ENCODE assay signal across 16 mouse cellular contexts in the genomic region with DNA sequence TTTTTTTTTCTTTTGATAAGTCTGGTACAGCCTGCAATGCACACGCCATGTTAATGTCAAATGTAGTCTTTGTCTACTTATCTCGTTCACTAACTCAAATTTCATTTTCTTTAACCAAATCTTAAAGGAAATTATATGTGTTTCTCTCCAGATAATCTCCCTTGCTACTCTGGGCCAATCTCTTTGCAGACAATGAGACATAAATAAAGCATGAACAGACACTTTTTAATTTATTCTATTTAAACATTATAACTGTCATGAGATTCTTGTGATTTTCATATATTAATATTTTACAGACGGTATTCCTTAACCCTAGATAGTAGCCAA. TPM values are rescaled to one million over a fixed set of nuclear protein-coding genes. Genes with fewer than 3 reads are reported as not detected.
DNase-seq lines count a peak whose midpoint lies in the region; ATAC-seq and TF ChIP-seq lines count a peak whose summit lies in the region.
"Had no signal": no experiment of that assay in that cellular context is flagged by ENCODE, and none has a peak within 500 bp of the region (broad histone marks: within the 10 kb centered on the region; RNA-seq: fewer than 3 reads in every experiment).

No protein-coding gene starts in this region.

- intact Hi-C loops in left cerebral cortex, adult 2 months (cut with DNase I), result no loop called here
- intact Hi-C loops in heart, adult 2 months (cut with DNase I), result no loop called here

- no peak for TF ChIP-seq EP300 in heart, adult 2 months (IDR thresholded peaks at IDR 0.05; ENCODE audit: insufficient read depth, low read depth, low read length)

- H3K27ac ChIP-seq in left cerebral cortex, adult 2 months, result peak overlapping the region; percentile 30; the same call in 1 of the 2 replicates
- peak overlapping the region; percentile 96 for H3K27ac ChIP-seq in hindbrain, embryonic 12.5 days
- H3K27ac ChIP-seq in midbrain, embryonic 13.5 days, result peak overlapping the region; percentile 93
- no peak overlapping the region for H3K27ac ChIP-seq in limb, embryonic 10.5 days
- no peak overlapping the region for H3K27ac ChIP-seq in heart, adult 2 months
- H3K27ac ChIP-seq: embryonic facial prominence, embryonic 13.5 days; limb, embryonic 13.5 days had no signal

- H3K4me2 ChIP-seq in hindbrain, embryonic 12.5 days (replicated peaks), result no peak overlapping the region
- peak overlapping the region; percentile 49 for H3K4me2 ChIP-seq in midbrain, embryonic 13.5 days (replicated peaks)
- H3K4me2 ChIP-seq: embryonic facial prominence, embryonic 13.5 days; limb, embryonic 13.5 days had no signal

- H3K9me3 ChIP-seq in hindbrain, embryonic 12.5 days (replicated peaks), result no peaks in the 10 kb centered on the region
- H3K9me3 ChIP-seq in midbrain, embryonic 13.5 days, result no peaks in the 10 kb centered on the region
- H3K9me3 ChIP-seq in limb, embryonic 10.5 days (replicated peaks), result no peaks in the 10 kb centered on the region
- H3K9me3 ChIP-seq: limb, embryonic 13.5 days had no signal

- H3K36me3 ChIP-seq in hindbrain, embryonic 12.5 days, result no peaks in the 10 kb centered on the region
- no peaks in the 10 kb centered on the region; the same call in 1 of the 2 replicates for H3K36me3 ChIP-seq in midbrain, embryonic 13.5 days
- no peaks in the 10 kb centered on the region for H3K36me3 ChIP-seq in limb, embryonic 10.5 days
- no peaks in the 10 kb centered on the region for H3K36me3 ChIP-seq in heart, adult 2 months (ENCODE audit: control insufficient read depth, insufficient read depth, low read length)
- H3K36me3 ChIP-seq: embryonic facial prominence, embryonic 13.5 days; limb, embryonic 13.5 days had no signal

- WGBS in hindbrain, embryonic 12.5 days, result 22% methylated on average over 3 of the region's 3 CpGs
- 6% methylated on average over 3 of the region's 3 CpGs for WGBS in midbrain, embryonic 13.5 days
- 77% methylated on average over 3 of the region's 3 CpGs for WGBS in limb, embryonic 10.5 days
- 67% methylated on average over 3 of the region's 3 CpGs for WGBS in heart, adult 2 months

- H3K4me1 ChIP-seq in hindbrain, embryonic 12.5 days, result peaks cover 34% of the 10 kb centered on the region
- H3K4me1 ChIP-seq in midbrain, embryonic 13.5 days (replicated peaks), result peaks cover 77% of the 10 kb centered on the region
- H3K4me1 ChIP-seq in limb, embryonic 10.5 days, result 0 out of 2 replicates have a peak, but pooled peaks cover 4% of the 10 kb centered on the region
- H3K4me1 ChIP-seq in heart, adult 2 months (ENCODE audit: control insufficient read depth, insufficient read depth, low read length), result no peaks in the 10 kb centered on the region

- H3K27me3 ChIP-seq in hindbrain, embryonic 12.5 days, result no peaks in the 10 kb centered on the region
- no peaks in the 10 kb centered on the region for H3K27me3 ChIP-seq in midbrain, embryonic 13.5 days
- no peaks in the 10 kb centered on the region for H3K27me3 ChIP-seq in limb, embryonic 10.5 days (ENCODE audit: low read depth, poor library complexity, severe bottlenecking)
- no peaks in the 10 kb centered on the region for H3K27me3 ChIP-seq in heart, adult 2 months (ENCODE audit: control insufficient read depth, insufficient read depth, low read length)
- H3K27me3 ChIP-seq: embryonic facial prominence, embryonic 13.5 days; limb, embryonic 13.5 days had no signal

- ATAC-seq in hindbrain, embryonic 12.5 days (ENCODE audit: low FRiP score), result no peak
- no peak for ATAC-seq in midbrain, embryonic 13.5 days
- ATAC-seq: activated CD4-positive, CD25-positive, alpha-beta regulatory T cell, adult 4 months had no signal

- H3K4me3 ChIP-seq in left cerebral cortex, adult 2 months, result no peak overlapping the region
- H3K4me3 ChIP-seq in hindbrain, embryonic 12.5 days, result no peak overlapping the region
- no peak overlapping the region for H3K4me3 ChIP-seq in midbrain, embryonic 13.5 days (replicated peaks)
- H3K4me3 ChIP-seq in limb, embryonic 10.5 days, result no peak overlapping the region
- H3K4me3 ChIP-seq in heart, adult 2 months, result no peak overlapping the region
- H3K4me3 ChIP-seq: embryonic facial prominence, embryonic 13.5 days; limb, embryonic 13.5 days had no signal

- no peak for DNase-seq in left cerebral cortex, adult 2 months (ENCODE audit: extremely low spot score in 1 of 2, low spot score in 2 of 2)
- DNase-seq in left cerebral cortex, adult 9 months (ENCODE audit: low spot score in 2 of 2), result no peak
- DNase-seq in limb, embryonic 10.5 days (ENCODE audit: low spot score), result no peak
- DNase-seq in urinary bladder, adult 18-20 months (ENCODE audit: low spot score in 2 of 2), result no peak
- no peak for DNase-seq in adrenal gland, adult 2 months
- no peak for DNase-seq in heart, adult 2 months
- DNase-seq: heart, postnatal 14 days; kidney, adult 11 months; kidney, postnatal 4 days; right cerebral cortex, postnatal 25 days; thymus, postnatal 25 days had no signal

- H3K9ac ChIP-seq in hindbrain, embryonic 12.5 days, result no peak overlapping the region
- H3K9ac ChIP-seq in midbrain, embryonic 13.5 days (replicated peaks), result no peak overlapping the region
- H3K9ac ChIP-seq in heart, adult 2 months (ENCODE audit: low read depth, low read length), result no peak overlapping the region
- H3K9ac ChIP-seq: embryonic facial prominence, embryonic 13.5 days; limb, embryonic 13.5 days had no signal

- TF ChIP-seq POLR2A in heart, adult 2 months (IDR thresholded peaks at IDR 0.05; ENCODE audit: insufficient read depth, low read depth, low read length), result no peak

- peaks cover 3% of the 10 kb centered on the region; the same call in 1 of the 2 replicates for H3K79me2 ChIP-seq in heart, adult 2 months (replicated peaks; ENCODE audit: control insufficient read depth, insufficient read depth, low read length)

- no peak for TF ChIP-seq CTCF in left cerebral cortex, adult 2 months (IDR thresholded peaks at IDR 0.05)
- TF ChIP-seq CTCF in heart, adult 2 months (IDR thresholded peaks at IDR 0.05), result no peak

RNA-seq across cellular contexts. Expression of a gene that starts 30.9 kb away (rescaled TPM):
- total RNA-seq in left cerebral cortex, adult 2 months (2021), result 100 to 1,000 TPM; 138 to 144 TPM
- polyA plus RNA-seq in hindbrain, embryonic 12.5 days (2016; fragmentation: Nextera tagmentation; extraction: Ambion mirVana), result 38.6 and 39.7 TPM in 2 replicates
- polyA plus RNA-seq in midbrain, embryonic 13.5 days (2015; fragmentation: Nextera tagmentation; extraction: Ambion mirVana), result 63.1 and 64.4 TPM in 2 replicates
- 2.1 and 3.1 TPM in 2 replicates for polyA plus RNA-seq in limb, embryonic 10.5 days (2016; fragmentation: Nextera tagmentation; extraction: Ambion mirVana)
- 10 to 100 TPM; 18.0 to 19.5 TPM for total RNA-seq in adrenal gland, adult 2 months (2021)
- polyA plus RNA-seq in adrenal gland, adult 2 months (2012; rRNA removed), result 1.8 and 2.3 TPM in 2 replicates
- total RNA-seq in heart, adult 2 months (2021), result 10 to 100 TPM; 18.1 to 18.9 TPM
- polyA plus RNA-seq in heart, adult 2 months (2012; rRNA removed), result 3.7 and 13.3 TPM in 2 replicates
- polyA plus RNA-seq: activated CD4-positive, CD25-positive, alpha-beta regulatory T cell, adult 4 months had no signal

Comparison
In these comparisons a context has a peak if more than half of its experiments do, and no peak if none do; other contexts are left out.
1. H3K27ac ChIP-seq: peak in left cerebral cortex, adult 2 months (single experiment), hindbrain, embryonic 12.5 days (single experiment) and midbrain, embryonic 13.5 days (single experiment); none in limb, embryonic 10.5 days (single experiment) and heart, adult 2 months (single experiment).